Mouse (Mus musculus): ENCODE data around the gene Mcidas.

The Mcidas gene

DNA sequence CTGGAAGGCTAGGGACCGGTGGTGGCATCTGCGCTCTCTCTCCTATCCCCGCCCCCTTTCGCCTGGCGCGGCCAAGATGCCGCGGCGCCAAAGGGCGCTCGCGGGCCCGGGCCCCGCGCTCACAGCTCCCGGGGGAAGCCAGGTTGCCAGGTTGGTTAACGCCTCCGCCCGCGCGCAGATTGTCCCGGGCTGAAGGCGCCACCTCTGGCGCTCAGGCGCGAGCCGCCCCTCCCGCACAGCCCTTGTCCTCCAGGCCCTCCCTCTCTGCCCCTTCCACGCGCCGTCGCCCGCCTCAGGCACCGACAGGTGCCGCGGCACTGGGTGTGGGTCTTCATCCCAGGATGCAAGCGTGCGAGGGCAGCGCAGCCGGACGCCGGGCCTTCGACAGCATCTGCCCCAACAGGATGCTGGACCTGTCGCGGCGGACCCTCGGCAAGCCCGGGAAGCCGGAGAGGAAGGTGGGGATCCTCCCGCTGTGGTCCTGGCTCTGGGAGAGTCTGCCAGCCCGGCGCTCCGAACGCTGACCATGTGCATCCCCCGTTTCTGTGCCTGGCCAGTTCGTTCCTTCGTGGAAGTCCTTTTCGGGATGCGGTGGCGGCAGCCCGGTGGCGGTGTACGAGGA, at the start of gene Mcidas:
Mcidas (plus strand) TSS at position 315 of the 622 bp plus-strand sequence.
- no peak for DNase-seq (ENCODE audit: extremely low read depth, low read depth)

DNA sequence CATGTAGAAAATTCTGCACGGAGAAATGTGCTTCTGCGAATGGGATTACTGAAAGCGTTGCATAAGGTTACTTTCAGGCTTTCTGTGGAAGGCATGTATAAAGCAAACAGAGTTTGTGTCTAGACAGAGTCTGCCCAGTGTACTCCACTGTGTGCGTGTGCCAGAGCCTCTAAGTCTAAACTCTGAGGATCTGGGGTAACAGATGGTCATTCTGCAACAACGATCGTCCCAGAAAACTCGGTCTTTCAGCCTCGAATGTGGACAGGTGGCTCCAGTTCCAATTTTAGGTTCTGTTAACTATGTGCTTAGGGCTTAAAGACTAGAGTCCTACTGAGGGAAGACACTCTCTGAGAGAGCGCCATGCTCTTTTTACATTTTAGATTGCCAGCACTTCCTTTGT, 48.3 kb upstream of the Mcidas start:
- DNase-seq (ENCODE audit: extremely low read depth, low read depth), result no peak

DNA sequence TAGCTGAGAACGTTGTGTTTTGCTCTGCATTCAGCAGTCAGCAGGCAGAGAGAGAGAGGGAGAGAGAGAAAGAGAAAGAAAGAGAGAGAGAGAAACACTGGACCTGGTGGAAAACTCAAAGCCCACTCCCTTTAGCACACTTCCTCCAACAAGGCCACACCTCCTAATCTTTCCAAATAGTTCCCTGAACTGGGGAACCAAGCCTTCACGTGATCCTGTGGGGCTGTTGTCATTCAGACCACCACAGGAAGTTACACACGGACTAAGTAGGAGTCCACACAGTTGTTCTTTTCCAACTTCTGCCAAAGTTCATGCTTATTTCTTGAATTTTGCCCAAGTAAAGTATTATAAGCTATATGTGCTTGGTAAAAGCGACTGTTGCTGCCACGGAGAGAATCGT, 47.7 kb upstream of the Mcidas start:
- no peak for DNase-seq (ENCODE audit: extremely low read depth, low read depth)

DNA sequence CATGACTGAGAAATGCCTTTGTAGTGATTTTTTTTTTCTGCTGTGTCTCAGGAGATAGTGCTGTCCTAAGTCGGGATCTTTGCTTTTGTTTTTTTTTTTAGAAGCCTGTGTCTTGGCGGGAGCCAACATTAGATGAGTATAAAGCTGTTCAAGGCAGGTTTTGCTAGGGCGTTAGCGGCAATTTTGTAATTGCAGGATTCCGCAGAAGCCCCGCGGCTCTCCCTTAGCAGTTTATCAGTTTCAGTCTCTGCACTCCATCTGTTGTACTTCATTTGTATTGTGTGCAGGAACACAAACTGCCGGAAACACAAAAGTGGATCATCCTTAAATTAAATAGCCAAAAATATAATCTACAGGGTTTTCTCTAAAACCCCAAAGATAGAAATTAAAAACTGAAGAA, 39.6 kb upstream of the Mcidas start:
- DNase-seq (ENCODE audit: extremely low read depth, low read depth), result no peak

DNA sequence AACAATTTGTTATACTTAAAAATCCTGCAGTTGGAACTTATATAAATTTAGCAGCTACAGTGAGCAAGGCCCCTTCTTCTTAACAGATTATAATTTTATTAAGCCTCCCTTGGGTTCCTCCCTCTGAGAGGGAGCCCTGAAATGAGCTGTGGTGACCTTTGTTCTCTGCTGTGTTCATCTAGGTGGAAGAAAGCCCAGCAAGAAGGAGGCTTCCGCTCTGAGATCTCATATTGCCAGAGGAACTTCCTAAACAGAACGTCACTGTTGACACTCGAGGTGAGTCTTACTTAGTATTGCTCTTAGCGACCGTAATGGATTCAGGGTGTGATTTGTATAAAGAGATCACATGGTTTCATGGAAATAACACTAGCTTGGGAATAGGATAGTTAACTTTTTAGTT, 30.6 kb upstream of the Mcidas start:
- DNase-seq (ENCODE audit: extremely low read depth, low read depth), result no peak

DNA sequence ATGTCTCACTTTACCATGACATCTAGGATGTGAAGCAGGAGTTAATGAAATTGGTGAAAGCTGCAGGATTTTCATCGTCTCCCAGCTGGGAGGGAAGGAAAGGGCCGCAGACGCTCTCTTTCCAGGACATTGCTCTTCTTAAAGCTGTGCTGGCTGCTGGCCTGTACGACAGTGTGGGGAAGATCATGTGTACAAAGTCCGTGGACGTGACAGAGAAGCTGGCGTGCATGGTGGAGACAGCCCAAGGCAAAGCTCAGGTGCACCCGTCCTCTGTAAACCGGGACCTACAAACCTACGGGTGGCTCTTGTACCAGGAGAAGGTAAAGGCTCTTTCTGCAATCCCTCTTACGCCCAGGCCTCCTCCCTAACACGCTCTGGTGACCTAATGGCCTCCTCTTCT, 29.2 kb upstream of the Mcidas start:
- DNase-seq (ENCODE audit: extremely low read depth, low read depth), result no peak

DNA sequence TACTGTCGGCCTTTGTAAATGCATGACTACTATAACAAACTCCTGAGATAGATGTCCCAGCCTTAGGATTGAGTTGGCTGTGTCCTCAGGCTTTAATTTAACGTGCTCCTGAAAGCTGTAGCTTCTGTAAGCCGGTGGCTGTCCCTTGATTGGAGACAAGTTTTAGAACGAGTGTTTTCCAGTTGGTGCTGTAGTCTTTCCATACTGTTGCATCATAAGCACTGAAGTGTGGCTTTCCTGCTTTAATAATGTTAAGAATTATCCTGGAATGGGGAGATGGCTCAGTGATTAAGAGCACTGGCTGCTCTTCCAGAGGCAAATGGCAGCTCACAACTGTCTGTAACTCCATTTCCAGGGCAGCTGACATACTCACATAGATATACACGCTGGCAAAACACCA, 26.4 kb upstream of the Mcidas start:
- DNase-seq (ENCODE audit: extremely low read depth, low read depth), result no peak

DNA sequence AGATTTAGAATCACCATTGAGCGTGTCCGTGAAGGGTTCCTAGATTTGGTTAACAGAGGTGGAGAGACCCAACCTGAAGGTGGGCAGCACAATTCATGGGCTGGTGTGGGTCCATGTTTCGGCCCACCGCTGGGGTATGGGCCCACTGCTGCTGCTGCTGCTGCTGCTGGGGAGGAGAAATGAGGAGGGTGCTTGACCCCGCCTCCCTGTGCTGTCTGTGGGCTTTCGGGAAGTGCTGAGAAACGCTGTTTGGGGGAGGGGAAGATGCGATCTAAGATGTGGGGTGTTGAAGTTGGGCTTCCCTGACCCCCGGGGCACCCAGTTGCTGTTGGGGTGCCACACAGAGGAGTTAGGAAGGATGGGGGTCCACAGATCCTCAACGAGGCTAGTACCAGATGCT, 16.9 kb upstream of the Mcidas start:
- DNase-seq (ENCODE audit: extremely low read depth, low read depth), result peak; percentile 22

DNA sequence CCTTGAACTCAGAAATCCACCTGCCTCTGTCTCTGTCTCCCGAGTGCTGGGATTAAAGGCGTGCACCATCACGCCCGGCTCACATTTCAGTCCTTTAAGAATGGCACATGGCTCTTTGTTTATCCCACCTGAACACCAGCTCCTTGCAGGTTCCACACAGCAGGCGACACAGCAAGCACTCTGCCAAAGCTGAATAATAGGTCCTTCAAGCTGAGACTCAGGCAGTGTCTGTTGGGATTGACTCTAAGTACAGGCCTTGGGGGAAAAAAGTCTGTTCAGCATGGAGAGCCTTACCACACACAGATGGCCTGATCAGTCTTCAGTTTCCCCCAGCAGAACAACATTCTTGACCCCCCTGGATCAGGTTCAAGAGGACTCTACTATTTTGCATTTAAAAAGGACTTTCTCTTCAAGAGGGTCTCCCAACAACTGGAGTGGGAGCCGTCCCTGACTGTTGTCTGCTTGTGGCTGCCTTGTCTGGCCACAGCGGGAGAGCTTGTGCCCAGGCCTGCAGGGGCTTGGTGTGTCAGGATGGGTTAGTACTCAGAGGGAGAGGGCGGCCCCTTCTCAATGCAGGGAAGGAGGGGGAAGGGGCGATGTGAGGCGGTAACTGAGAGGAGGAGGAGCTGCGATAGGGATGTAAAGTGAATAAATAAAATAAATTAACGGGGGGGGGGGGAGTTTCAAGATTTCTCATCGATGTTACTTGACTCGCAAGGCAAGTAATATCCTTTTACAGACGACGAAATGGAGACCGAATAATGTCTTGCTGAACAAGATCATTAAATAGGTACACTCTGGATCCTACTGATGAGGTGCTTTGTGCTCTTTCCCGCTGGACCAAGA, 7.8 kb upstream of the Mcidas start:
- no peak for DNase-seq (ENCODE audit: extremely low read depth, low read depth)

DNA sequence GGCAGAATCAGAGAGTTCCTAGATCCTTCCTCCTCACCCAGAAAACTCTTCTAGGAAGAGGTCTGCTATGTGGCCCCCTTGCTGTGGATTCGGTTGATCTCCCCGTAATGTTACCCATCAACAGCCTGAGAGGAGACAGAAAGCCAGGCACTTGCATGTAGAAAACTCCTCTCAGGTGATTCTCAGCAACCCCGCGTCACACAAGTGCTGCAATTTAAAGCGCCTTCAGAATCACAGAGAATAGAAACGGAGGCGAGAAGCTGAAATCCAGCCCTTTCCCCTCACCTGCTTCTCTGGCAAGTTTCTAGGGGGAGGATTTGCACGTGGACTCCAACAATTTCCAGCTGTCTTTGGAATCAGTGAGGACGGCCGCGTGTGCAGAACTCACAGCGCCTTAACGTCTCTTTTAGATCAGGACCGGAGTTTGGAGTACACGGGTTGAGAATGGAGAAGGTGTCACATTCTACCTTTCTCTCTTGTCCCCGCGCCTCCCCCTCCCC, 7.1 kb upstream of the Mcidas start:
- no peak for DNase-seq (ENCODE audit: extremely low read depth, low read depth)

DNA sequence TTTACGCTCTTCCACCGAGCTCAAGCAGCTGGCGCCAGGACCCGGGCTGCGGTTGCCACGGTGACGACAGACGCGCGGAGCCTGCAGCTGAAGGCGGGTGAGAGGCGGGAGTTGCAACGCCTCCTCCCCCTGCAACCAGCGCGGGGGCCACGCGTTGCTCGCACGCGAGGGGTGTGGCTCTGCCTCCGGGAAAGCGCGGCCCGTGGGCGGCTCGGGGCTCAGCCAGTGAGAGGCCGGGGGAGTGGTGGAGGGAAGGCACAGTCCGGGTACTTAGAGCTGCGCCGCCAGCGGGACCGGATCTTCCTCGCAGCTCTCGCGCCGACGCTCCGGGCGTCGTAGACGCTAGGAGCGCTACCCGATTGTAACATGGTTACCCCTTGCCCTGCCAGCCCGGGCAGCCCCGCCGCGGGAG, 6.1 kb upstream of the Mcidas start, which contains the start of gene Ccno:
Ccno (plus strand) TSS at position 271 of the 412 bp plus-strand sequence.
- peak; percentile 59 for DNase-seq (ENCODE audit: extremely low read depth, low read depth)

DNA sequence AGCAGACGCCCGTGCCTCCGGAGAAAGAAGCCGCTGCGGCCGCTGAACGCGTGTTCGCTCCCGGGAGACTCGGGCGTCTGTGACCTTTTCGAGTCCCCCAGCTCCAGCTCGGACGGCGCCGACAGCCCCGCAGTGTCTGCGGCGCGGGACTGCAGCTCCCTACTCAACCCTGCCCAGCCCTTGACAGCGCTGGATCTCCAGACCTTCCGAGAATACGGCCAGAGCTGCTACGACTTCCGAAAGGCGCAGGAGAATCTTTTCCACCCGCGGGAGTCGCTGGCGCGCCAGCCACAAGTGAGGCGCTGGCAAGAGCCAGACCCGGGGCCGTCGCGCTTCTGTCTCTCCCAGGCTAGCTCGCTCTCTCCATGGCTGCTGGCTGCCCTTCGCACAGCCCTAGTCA, 5.7 kb upstream of the Mcidas start:
- no peak for DNase-seq (ENCODE audit: extremely low read depth, low read depth)

DNA sequence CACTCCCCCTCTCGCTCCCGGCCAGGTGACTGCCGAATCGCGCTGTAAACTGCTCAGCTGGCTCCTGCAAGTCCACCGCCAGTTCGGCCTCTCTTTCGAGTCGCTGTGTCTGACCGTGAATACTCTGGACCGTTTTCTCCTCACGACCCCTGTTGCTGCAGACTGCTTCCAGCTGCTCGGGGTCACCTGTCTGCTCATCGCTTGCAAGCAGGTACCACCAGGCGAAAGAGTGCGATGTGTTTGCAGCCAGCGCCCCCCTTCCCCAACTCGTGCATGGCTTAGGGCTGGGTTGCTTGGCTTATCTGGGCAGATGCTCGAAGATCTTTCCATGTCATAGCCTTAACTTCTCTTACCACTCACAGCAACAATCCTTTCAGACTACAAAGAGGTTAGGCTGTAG, 4.8 kb upstream of the Mcidas start:
- no peak for DNase-seq (ENCODE audit: extremely low read depth, low read depth)

DNA sequence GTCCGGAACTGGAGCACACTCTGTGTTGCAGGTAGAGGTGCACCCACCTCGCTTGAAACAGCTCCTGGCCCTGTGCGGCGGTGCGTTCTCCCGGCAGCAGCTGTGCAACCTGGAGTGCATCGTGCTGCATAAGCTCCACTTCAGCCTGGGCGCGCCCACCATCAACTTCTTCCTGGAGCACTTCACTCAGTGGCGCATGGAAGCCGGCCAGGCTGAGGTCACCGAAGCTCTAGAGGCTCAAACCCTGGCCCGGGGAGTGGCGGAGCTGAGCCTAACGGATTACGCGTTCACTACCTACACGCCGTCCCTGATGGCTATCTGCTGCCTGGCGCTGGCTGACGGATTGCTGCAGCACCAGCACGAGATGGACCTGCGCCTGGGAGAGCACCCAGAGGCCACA, 4.1 kb upstream of the Mcidas start:
- no peak for DNase-seq (ENCODE audit: extremely low read depth, low read depth)

DNA sequence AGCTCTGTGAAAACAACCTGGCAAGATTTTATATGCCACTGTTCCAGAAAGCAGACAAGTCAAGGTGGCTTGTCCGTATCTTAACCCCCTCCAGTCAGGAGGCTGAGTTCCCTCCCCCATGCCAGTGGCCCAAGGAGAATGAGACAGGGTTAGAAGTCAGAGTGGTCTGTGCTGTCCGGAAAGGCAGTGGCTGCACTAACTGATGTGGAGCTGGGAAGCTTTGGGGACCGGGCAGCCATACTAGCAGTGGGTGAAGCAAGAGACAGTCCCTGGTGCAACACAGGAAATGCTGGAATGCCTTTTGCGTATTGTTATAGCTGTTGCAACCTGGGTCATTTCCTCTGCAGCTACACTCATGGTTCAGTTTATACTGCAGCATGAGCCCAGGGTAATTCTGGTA, 3.3 kb upstream of the Mcidas start:
- no peak for DNase-seq (ENCODE audit: extremely low read depth, low read depth)

DNA sequence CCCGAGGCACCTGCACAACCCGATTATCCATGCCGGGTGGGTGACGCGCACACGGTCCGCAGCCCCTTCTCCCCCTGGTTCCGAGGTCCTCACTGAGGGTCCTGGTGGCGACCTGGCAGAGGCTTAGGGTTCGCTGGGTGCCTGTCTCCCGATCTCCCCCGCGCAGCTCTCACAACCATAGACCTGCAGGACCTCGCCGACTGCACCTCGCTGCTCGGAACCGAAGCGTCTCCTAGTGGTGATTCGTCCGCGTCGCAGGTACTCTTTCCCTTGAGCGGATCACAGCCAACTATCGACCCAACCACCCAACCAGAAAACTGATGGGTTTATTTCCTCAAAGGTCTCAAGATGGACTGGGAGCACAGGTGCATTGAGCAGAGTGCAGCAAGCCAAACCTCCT, 546 bp downstream of the Mcidas start:
- DNase-seq (ENCODE audit: extremely low read depth, low read depth), result no peak

DNA sequence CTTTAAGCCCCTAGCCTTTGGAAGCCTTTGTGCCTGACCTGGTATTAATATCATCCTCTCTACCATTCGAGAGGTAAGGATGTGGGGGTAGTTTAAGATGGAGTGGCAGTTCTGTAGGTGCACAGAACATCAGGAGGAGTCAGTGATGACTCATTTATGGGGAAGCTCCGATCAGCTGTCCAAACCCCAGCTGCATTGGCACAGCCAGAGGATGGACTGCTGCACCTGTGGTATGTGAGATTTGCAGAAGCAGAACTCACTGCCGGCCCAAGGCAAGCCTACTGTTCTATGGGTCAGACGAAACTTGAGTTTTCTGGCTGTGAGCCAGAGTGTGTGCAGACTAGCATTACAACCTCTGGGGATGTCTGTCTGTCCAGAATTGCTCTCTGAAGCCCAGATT, 2.8 kb downstream of the Mcidas start:
- DNase-seq (ENCODE audit: extremely low read depth, low read depth), result no peak

DNA sequence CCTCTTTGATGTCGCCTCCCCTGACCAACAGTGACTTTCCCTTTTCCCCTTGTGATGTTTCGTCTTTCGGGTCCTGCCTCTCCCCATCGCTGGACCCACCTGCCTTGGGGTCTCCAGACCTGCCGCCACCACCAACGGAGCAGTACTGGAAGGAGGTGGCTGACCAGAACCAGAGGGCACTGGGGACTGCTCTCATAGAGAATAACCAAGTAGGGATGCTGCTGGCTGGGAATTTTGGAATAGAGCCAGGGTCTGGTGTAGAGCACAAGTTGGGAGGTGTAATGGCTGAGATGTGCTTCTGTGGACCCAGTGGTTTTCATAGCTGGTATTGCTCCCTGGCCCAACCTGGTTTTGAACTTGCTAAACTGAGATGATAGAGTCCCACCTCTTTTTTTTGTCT, 3.7 kb downstream of the Mcidas start:
- DNase-seq (ENCODE audit: extremely low read depth, low read depth), result no peak

DNA sequence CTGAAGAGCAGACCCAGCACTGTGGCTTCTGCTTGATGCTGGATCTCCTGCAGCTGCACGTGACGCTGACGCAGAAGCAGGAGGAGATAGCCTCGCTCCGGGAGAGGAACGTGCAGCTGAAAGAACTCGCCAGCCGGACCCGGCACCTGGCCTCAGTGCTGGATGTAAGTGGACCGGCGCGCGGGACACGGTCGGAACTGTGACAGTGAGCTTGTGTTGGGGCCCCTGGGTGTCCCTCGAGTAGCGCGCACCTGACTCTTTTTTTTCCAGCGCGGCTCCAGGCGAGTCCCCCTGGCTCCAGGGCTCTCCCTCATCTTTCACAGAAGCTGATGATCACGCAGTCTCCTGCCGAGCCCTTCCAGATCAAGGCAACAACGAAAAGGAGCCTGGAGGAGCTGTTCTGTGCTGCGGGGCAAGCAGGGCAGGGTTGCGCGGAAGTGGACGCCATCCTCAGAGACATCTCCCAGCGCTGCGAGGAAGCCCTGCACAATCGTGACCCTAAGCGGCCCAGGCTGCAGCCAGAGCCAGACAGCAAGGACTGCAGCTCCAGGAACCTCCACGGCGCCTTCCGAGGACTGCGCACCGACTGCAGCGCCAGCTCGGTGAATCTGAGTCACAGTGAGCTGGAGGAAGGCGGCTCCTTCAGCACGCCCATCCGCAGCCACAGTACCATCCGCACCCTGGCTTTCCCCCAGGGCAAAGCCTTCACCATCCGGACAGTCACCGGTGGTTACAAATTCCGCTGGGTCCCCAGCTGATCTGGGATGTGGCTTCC, 5.0 kb downstream of the Mcidas start:
- no peak for DNase-seq (ENCODE audit: extremely low read depth, low read depth)

DNA sequence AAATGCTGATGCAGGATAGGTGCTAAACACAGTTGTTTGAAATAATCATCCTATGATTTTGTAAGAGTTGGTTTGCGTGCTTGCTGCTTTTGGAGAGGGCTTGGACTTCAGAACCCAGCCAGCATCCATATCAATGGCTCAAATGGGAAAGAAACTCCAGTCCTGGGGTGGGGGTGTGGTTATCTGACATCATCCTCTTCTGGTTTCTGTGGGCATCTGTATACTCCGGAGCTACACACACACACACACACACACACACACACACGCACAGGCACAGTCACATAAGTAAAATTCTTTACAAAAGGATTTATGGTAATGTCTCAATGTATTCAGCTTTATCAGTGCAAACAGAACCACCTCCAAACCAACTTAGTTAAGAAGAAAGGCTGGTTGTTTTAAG, 6.4 kb downstream of the Mcidas start:
- no peak for DNase-seq (ENCODE audit: extremely low read depth, low read depth)

DNA sequence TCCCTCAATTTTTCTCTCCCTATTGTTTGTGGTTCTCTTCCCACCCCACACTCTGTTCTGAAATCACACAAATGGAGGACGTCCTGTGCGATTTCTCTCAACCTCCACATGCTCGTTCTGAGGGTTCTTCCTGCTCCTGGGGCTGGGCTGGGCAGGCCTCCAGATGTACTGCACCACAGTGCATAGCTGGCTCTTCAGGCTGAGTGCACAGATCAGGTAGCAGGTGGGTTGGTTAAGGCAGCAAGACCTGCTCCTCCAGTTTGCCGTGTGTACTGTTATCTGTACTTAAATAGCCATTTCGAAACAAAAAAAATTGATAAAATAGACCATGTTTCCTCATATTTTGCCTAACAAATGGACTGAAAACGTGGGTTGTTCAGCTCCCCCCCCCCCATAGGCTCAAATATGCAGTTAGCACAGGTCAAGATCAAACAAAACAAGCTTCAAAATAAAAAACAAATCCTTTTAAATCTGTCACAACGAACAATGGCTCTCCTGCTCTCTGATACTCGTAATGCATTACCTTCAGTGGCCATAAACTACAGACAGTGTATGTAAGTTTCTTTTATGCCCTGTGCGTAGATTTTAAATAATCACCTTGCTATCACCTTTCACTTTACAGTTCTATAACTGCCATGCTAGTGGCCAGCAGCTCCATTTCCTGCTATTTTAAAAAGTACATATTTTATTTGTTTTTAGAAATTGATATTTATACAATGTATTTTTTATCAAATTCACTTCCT, 7.1 kb downstream of the Mcidas start:
- DNase-seq (ENCODE audit: extremely low read depth, low read depth), result no peak
